Mouse (Mus musculus): ENCODE measurements around the gene Ciita. TPM values are rescaled to one million over a fixed set of nuclear protein-coding genes. Genes with fewer than 3 reads are reported as not detected.

The Ciita gene
- total RNA-seq, 2 experiments from 2014 or later = 2.7 TPM; not detected in 1

- ATAC-seq (replicated peaks; ENCODE audit: low FRiP score, poor library complexity, severe bottlenecking) = no peak
Observed at GRCm38 (mm10) chr16:10467391-10468107, 12.3 kb upstream of the Ciita start.

GRCm38 (mm10) chr16:10468201-10468600 lies 11.7 kb upstream of the Ciita start:
- ATAC-seq (replicated peaks; ENCODE audit: low FRiP score, poor library complexity, severe bottlenecking) = no peak

- no peak for ATAC-seq (replicated peaks; ENCODE audit: low FRiP score, poor library complexity, severe bottlenecking)
Observed at GRCm38 (mm10) chr16:10471950-10472349, 7.9 kb upstream of the Ciita start.

GRCm38 (mm10) chr16:10474956-10475355 lies 4.9 kb upstream of the Ciita start:
- no peak for ATAC-seq (replicated peaks; ENCODE audit: low FRiP score, poor library complexity, severe bottlenecking)

- ATAC-seq (replicated peaks; ENCODE audit: low FRiP score, poor library complexity, severe bottlenecking) = no peak
Observed at GRCm38 (mm10) chr16:10475919-10476318, 3.9 kb upstream of the Ciita start.

- ATAC-seq (replicated peaks; ENCODE audit: low FRiP score, poor library complexity, severe bottlenecking) = no peak
Observed at GRCm38 (mm10) chr16:10482343-10482742, 2.5 kb downstream of the Ciita start.

- ATAC-seq (replicated peaks; ENCODE audit: low FRiP score, poor library complexity, severe bottlenecking) = no peak
Observed at GRCm38 (mm10) chr16:10486993-10487392, 7.1 kb downstream of the Ciita start.

- no peak for ATAC-seq (replicated peaks; ENCODE audit: low FRiP score, poor library complexity, severe bottlenecking)
Observed at GRCm38 (mm10) chr16:10487895-10488493, 8.1 kb downstream of the Ciita start.

GRCm38 (mm10) chr16:10488769-10489481 lies 9.1 kb downstream of the Ciita start:
- no peak for ATAC-seq (replicated peaks; ENCODE audit: low FRiP score, poor library complexity, severe bottlenecking)

- no peak for ATAC-seq (replicated peaks; ENCODE audit: low FRiP score, poor library complexity, severe bottlenecking)
Observed at GRCm38 (mm10) chr16:10489483-10489882, 9.6 kb downstream of the Ciita start.

- ATAC-seq (replicated peaks; ENCODE audit: low FRiP score, poor library complexity, severe bottlenecking) = no peak
Observed at GRCm38 (mm10) chr16:10489904-10490457, 10.1 kb downstream of the Ciita start.

GRCm38 (mm10) chr16:10490503-10491150 lies 10.8 kb downstream of the Ciita start:
- ATAC-seq (replicated peaks; ENCODE audit: low FRiP score, poor library complexity, severe bottlenecking) = no peak

GRCm38 (mm10) chr16:10491716-10492115 lies 11.9 kb downstream of the Ciita start:
- no peak for ATAC-seq (replicated peaks; ENCODE audit: low FRiP score, poor library complexity, severe bottlenecking)

GRCm38 (mm10) chr16:10492587-10492986 lies 12.7 kb downstream of the Ciita start:
- ATAC-seq (replicated peaks; ENCODE audit: low FRiP score, poor library complexity, severe bottlenecking) = no peak

GRCm38 (mm10) chr16:10495824-10496298 lies 16.0 kb downstream of the Ciita start:
- no peak for ATAC-seq (replicated peaks; ENCODE audit: low FRiP score, poor library complexity, severe bottlenecking)

- no peak for ATAC-seq (replicated peaks; ENCODE audit: low FRiP score, poor library complexity, severe bottlenecking)
Observed at GRCm38 (mm10) chr16:10498096-10498602, 18.3 kb downstream of the Ciita start.

- ATAC-seq (replicated peaks; ENCODE audit: low FRiP score, poor library complexity, severe bottlenecking) = no peak
Observed at GRCm38 (mm10) chr16:10499122-10499521, 19.3 kb downstream of the Ciita start.

GRCm38 (mm10) chr16:10501865-10502264 lies 22.0 kb downstream of the Ciita start:
- no peak for ATAC-seq (replicated peaks; ENCODE audit: low FRiP score, poor library complexity, severe bottlenecking)

GRCm38 (mm10) chr16:10503058-10503457 lies 23.2 kb downstream of the Ciita start:
- ATAC-seq (replicated peaks; ENCODE audit: low FRiP score, poor library complexity, severe bottlenecking) = no peak

GRCm38 (mm10) chr16:10507445-10507844 lies 27.6 kb downstream of the Ciita start:
- ATAC-seq (replicated peaks; ENCODE audit: low FRiP score, poor library complexity, severe bottlenecking) = no peak

All from erythroblast, adult 5-6 weeks (primary cell).